Mouse (Mus musculus): ENCODE measurements around the gene Ntsr2.

DNA sequence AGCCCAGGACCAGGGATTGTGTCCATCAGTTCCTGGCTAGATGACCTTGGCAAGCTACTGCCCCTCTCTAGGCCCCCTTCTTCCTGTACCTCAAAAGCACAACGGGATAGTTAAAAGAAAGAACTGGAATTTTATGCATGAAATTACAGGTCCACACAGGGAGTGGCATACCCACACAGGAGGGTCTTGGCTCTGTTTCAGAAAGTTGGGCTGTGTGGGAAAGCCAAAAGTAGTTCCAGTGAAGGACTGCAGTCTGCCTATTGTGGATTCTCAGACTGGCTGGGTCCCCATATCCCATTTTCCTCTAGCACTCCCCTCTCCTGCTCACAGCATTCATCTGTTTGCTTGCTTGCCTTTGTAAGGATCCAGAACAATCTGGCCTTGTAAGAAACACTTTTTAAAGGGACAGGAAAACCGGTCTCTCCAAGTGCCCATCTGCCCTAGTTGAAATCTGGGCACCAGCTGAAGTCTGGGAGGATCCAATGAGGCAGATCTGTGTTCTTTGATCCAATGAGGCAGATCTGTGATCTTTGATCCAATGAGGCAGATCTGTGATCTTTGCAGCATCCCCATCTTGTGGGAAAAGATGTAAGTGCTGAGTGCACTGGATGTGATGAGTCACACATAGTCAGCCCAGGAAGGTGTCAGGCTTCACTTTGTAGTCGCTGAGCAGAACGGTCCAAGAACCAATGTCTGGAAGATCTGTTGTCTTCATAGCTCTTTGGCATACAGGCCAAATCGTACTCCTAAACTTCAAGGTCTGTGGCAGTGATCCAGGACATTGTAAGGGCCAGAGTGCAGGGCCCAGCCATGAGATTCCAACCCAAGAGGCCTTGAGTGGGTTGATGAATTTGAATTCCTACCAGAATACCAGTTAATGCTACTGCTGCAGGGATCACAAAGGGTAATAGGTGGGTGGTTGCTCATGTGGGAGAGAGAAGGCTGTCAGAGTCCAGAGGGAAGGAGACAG, 4.0 kb downstream of the Ntsr2 start:
- TF ChIP-seq CTCF (IDR thresholded peaks at IDR 0.05; ENCODE audit: insufficient read depth, low read depth, low read length) (no peak), POLR2A (IDR thresholded peaks at IDR 0.05; ENCODE audit: insufficient read depth, low read depth, low read length) (no peak)
